Mouse (Mus musculus) lung, adult 2 months (tissue): ENCODE results near the gene Stk24.

ENCODE experiments used
- CTCF ChIP-seq: fragments of 200-500 bp; IDR thresholded peaks from 2 replicates; pipeline ENCODE4 v1.5.1; 2011; ENCODE audit warnings: mild to moderate bottlenecking, low read length, control low read depth; ENCODE audit not compliant: insufficient read depth
- POLR2A ChIP-seq: fragments of 200-500 bp; IDR thresholded peaks from 2 replicates; pipeline ENCODE4 v1.6.1; 2011; ENCODE audit warnings: low read depth, mild to moderate bottlenecking, control low read depth, low read length, borderline replicate concordance; ENCODE audit errors: extremely low read depth

- no peak for TF ChIP-seq CTCF
- TF ChIP-seq POLR2A = no peak
Measured at GRCm38 (mm10) chr14:121428148-121428547, 48.3 kb upstream of the Stk24 start.
